Mouse (Mus musculus) kidney, embryonic 14.5 days (tissue): ENCODE data around the gene Tmem203. TPM values are rescaled to one million over a fixed set of nuclear protein-coding genes. Genes with fewer than 3 reads are reported as not detected.

Source experiments
- ATAC-seq: fragments of 200-750 bp; cut with Nextera tagmentation; 2 replicates; pipeline ENCODE4 v1.8.0; 2017; ENCODE audit warnings: moderate number of reproducible peaks, mild to moderate bottlenecking, moderate TSS enrichment, moderate library complexity; ENCODE audit not compliant: low FRiP score, low TSS enrichment
- H3K27ac ChIP-seq: fragments of 300-500 bp; sonication (generic); 2 replicates; pipeline ENCODE4 v1.5.1; 2014; ENCODE audit warnings: low read depth, mild to moderate bottlenecking, low read length, moderate library complexity, mixed read lengths
- H3K27me3 ChIP-seq: fragments of 300-500 bp; sonication (generic); 2 replicates; pipeline ENCODE4 v1.6.1; 2014; ENCODE audit warnings: mild to moderate bottlenecking, low read length; ENCODE audit not compliant: control insufficient read depth, insufficient read depth
- H3K36me3 ChIP-seq: fragments of 300-500 bp; sonication (generic); 2 replicates; pipeline ENCODE4 v1.6.1; 2014; ENCODE audit warnings: low read length, mixed read lengths; ENCODE audit not compliant: control insufficient read depth, insufficient read depth
- H3K4me1 ChIP-seq: fragments of 300-500 bp; sonication (generic); 2 replicates; pipeline ENCODE4 v1.6.1; 2014; ENCODE audit warnings: low read length, mixed read lengths; ENCODE audit not compliant: control insufficient read depth, insufficient read depth
- H3K4me2 ChIP-seq: fragments of 300-500 bp; sonication (generic); replicated peaks from 2 replicates; pipeline ENCODE4 v1.6.1; 2014; ENCODE audit warnings: low read depth, mild to moderate bottlenecking, low read length
- H3K4me3 ChIP-seq: fragments of 300-500 bp; sonication (generic); 2 replicates; pipeline ENCODE4 v1.5.1; 2014; ENCODE audit warnings: mild to moderate bottlenecking, low read length
- H3K9ac ChIP-seq: fragments of 300-500 bp; sonication (generic); 2 replicates; pipeline ENCODE4 v1.6.1; 2014; ENCODE audit warnings: low read depth, mild to moderate bottlenecking, low read length, moderate library complexity
- H3K9me3 ChIP-seq: fragments of 300-500 bp; sonication (generic); 2 replicates; pipeline ENCODE4 v1.6.1; 2016; ENCODE audit warnings: low read length; ENCODE audit not compliant: control insufficient read depth
- WGBS: fragments of 180-500 bp; shearing (Covaris S2); extraction: QIAGEN DNeasy Blood & Tissue Kit; methylation state at CpG from one replicate; pipeline ENCODE4 v1.1.7; 2014; 5-methylcytosine and 5-hydroxymethylcytosine counted together
- polyA plus RNA-seq: library from polyadenylated mRNA; unstranded; fragments of >200 nt; fragmentation: Nextera tagmentation; extraction: Ambion mirVana; gene quantifications from 2 replicates; pipeline ENCODE4 v1.2.1, GENCODE M21; 2014

Tmem203 gene
- polyA plus RNA-seq, 1 experiment from 2014 or later: 17.0 TPM

- Histone ChIP-seq H3K9me3 (no peaks in the 10 kb centered on the region), H3K36me3 (peaks cover 68% of the 10 kb centered on the region), H3K4me1 (peaks cover 18% of the 10 kb centered on the region), H3K27ac (no peak overlapping the region), H3K4me3 (peak overlapping the region; percentile 93), H3K27me3 (no peaks in the 10 kb centered on the region), H3K4me2 (peak overlapping the region; percentile 85), H3K9ac (peak overlapping the region; percentile 88)
- no peak for ATAC-seq
- 33% methylated on average over 16 of the region's 16 CpGs for WGBS
These were observed 17.8 kb downstream of the Tmem203 start for GRCm38 (mm10) chr2:25273010-25273409.

GRCm38 (mm10) chr2:25278928-25279882, 24.0 kb downstream of the Tmem203 start:
- H3K27ac ChIP-seq: no peak overlapping the region
- H3K36me3 ChIP-seq: peaks cover 88% of the 10 kb centered on the region
- H3K9ac ChIP-seq: no peak overlapping the region
- H3K27me3 ChIP-seq: no peaks in the 10 kb centered on the region
- no peaks in the 10 kb centered on the region for H3K4me1 ChIP-seq
- H3K4me2 ChIP-seq: no peak overlapping the region
- no peak overlapping the region for H3K4me3 ChIP-seq
- 68% methylated on average over 13 of the region's 13 CpGs for WGBS
- ATAC-seq: no peak
- no peaks in the 10 kb centered on the region for H3K9me3 ChIP-seq

GRCm38 (mm10) chr2:25285551-25285950, 30.3 kb downstream of the Tmem203 start:
- H3K4me3 ChIP-seq: no peak overlapping the region
- 0 out of 2 replicates have a peak, but pooled peaks cover 2% of the 10 kb centered on the region for H3K4me1 ChIP-seq
- H3K36me3 ChIP-seq: peaks cover 47% of the 10 kb centered on the region
- WGBS: 94% methylated on average over 2 of the region's 2 CpGs
- H3K27ac ChIP-seq: no peak overlapping the region
- no peak for ATAC-seq
- no peaks in the 10 kb centered on the region for H3K9me3 ChIP-seq
- H3K27me3 ChIP-seq: peaks cover 28% of the 10 kb centered on the region
- no peak overlapping the region for H3K9ac ChIP-seq
- no peak overlapping the region for H3K4me2 ChIP-seq

- Histone ChIP-seq H3K27me3 (peaks cover 35% of the 10 kb centered on the region), H3K9me3 (no peaks in the 10 kb centered on the region), H3K4me3 (no peak overlapping the region), H3K4me2 (no peak overlapping the region), H3K27ac (no peak overlapping the region), H3K4me1 (0 out of 2 replicates have a peak, but pooled peaks cover 2% of the 10 kb centered on the region), H3K36me3 (peaks cover 40% of the 10 kb centered on the region), H3K9ac (no peak overlapping the region)
- 79% methylated on average over 1 of the region's 1 CpGs for WGBS
- no peak for ATAC-seq
These were observed 31.1 kb downstream of the Tmem203 start for GRCm38 (mm10) chr2:25286314-25286713.

GRCm38 (mm10) chr2:25286837-25287636, 31.8 kb downstream of the Tmem203 start:
- WGBS: 58% methylated on average over 7 of the region's 7 CpGs
- H3K27ac ChIP-seq: no peak overlapping the region
- ATAC-seq: no peak

GRCm38 (mm10) chr2:25287927-25288649, 32.8 kb downstream of the Tmem203 start, which contains the start of gene Tmem210:
TSS of gene Tmem210 (plus strand) at chr2:25288145.
- Histone ChIP-seq H3K36me3 (peaks cover 26% of the 10 kb centered on the region), H3K27ac (no peak within 1 kb of the TSS), H3K9ac (no peak within 1 kb of the TSS), H3K27me3 (peaks cover 51% of the 10 kb centered on the region), H3K9me3 (no peaks in the 10 kb centered on the region), H3K4me1 (peaks cover 10% of the 10 kb centered on the region; the same call in 1 of the 2 replicates), H3K4me2 (no peak within 1 kb of the TSS), H3K4me3 (no peak within 1 kb of the TSS)
- 82% methylated on average over 6 of the region's 6 CpGs for WGBS
- no peak for ATAC-seq

More at GRCm38 (mm10) chr2:25286837-25287636, 31.8 kb downstream of the Tmem203 start:
- Histone ChIP-seq H3K27me3 (peaks cover 43% of the 10 kb centered on the region), H3K9me3 (no peaks in the 10 kb centered on the region), H3K4me1 (0 out of 2 replicates have a peak, but pooled peaks cover 2% of the 10 kb centered on the region), H3K9ac (no peak overlapping the region), H3K36me3 (peaks cover 36% of the 10 kb centered on the region), H3K4me3 (no peak overlapping the region), H3K4me2 (no peak overlapping the region)

GRCm38 (mm10) chr2:25288734-25289345, 33.6 kb downstream of the Tmem203 start:
- WGBS: 82% methylated on average over 7 of the region's 7 CpGs
- ATAC-seq: no peak
- H3K9me3 ChIP-seq: no peaks in the 10 kb centered on the region
- H3K4me2 ChIP-seq: no peak overlapping the region
- H3K9ac ChIP-seq: no peak overlapping the region
- H3K4me3 ChIP-seq: no peak overlapping the region
- H3K27ac ChIP-seq: no peak overlapping the region
- peaks cover 21% of the 10 kb centered on the region for H3K36me3 ChIP-seq
- peaks cover 56% of the 10 kb centered on the region for H3K27me3 ChIP-seq
- H3K4me1 ChIP-seq: peaks cover 10% of the 10 kb centered on the region; the same call in 1 of the 2 replicates

GRCm38 (mm10) chr2:25289651-25290050, 34.4 kb downstream of the Tmem203 start, which contains the start of gene Lrrc26:
TSS of gene Lrrc26 (plus strand) at chr2:25289915.
- H3K27me3 ChIP-seq: peaks cover 58% of the 10 kb centered on the region
- H3K4me2 ChIP-seq: peak within 1 kb of the TSS; percentile 25
- no peak within 1 kb of the TSS for H3K9ac ChIP-seq
- no peak within 1 kb of the TSS for H3K27ac ChIP-seq
- peaks cover 10% of the 10 kb centered on the region; the same call in 1 of the 2 replicates for H3K4me1 ChIP-seq
- peak within 1 kb of the TSS; percentile 21 for H3K4me3 ChIP-seq
- peaks cover 13% of the 10 kb centered on the region for H3K36me3 ChIP-seq
- no peak for ATAC-seq
- 6% methylated on average over 11 of the region's 11 CpGs for WGBS
- no peaks in the 10 kb centered on the region for H3K9me3 ChIP-seq
